Mouse (Mus musculus) pancreas, adult 10 weeks (tissue): ENCODE measurements around the gene Ciita. TPM values are rescaled to one million over a fixed set of nuclear protein-coding genes. Genes with fewer than 3 reads are reported as not detected.

Source experiments
- polyA plus RNA-seq: library from polyadenylated mRNA; stranded (reverse); fragments of 350-450 nt; fragmentation: Illumina TruSeq; extraction: RNeasy Lipid Tissue Mini Kit (QIAGEN cat#74804); gene quantifications from one replicate; pipeline ENCODE4 v1.2.3, GENCODE M21; 2015; ENCODE audit warnings: low read depth, low replicate concordance; ENCODE audit not compliant: insufficient read depth

The Ciita gene
- polyA plus RNA-seq: 0.17 TPM

DNA sequence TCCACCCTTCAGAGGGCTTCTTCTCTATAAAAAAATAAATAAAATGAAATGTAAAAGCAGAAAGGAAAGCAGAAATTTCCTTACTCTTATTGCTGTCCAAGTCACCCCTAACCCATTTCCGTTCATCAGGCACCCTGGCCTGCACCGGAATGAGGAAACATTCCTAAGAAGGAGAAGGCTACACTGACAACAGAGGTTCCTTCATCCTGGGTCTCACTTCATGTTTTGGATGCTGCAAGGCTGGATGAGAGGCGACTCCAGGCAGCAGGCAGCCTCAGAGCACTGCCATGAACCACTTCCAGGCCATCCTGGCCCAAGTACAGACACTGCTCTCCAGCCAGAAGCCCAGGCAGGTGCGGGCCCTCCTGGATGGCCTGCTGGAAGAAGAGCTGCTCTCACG, at the start of gene Ciita:
TSS of gene Ciita (plus strand) at position 203 of the 400 bp plus-strand sequence.

DNA sequence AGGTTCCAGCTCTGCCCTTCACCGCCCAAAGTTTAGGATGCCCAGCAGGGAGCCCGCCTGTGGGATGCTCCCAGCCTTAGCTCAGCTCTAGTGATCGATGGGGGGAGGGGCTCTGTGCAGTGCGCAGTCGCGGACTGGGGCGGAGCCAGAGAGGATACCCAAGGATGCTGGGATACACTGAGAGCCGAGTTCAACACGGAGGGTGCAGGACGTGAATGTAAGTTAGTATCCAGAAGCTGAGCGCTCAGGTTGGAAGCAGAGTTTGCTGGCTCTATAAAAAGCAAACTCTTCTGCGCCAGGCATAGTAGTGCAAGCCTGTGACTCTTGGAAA, 32.6 kb upstream of the Ciita start, which contains the start of gene Tvp23a:
TSS of gene Tvp23a (minus strand) at position 99 of the 331 bp plus-strand sequence.

DNA sequence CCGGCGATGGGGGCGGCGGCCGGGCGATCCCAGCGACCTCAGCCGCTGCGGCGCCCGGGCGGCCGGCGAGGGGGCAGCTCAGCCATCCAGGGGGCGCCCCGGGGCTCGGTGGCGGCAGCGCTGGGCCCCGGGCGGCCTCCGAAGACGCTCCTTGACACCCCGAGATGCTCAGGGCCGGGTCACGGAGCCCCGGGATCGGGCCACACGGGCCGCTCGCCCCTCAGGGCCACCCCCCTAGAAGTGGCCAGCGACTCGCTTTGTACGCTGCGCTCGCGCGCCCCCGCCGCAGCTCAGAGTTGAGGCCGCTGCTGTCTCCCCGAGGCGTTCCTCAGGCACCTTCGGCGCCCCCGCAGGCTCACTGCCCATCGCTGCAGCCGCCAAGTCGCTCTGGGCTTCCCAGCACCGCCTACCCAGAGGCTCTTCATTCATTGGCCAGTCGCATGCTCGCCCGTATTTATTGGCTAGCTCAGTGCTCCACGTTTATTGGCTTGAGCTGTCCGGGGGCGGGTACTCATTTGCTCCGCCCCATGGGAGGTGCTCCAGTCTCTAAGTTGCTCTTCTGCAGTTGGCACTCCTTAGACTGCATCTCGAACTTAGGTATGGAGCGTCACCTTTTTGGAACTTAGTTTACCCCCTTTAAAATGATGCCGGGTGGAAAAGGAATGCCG, 63.0 kb downstream of the Ciita start, which contains the start of gene Dexi:
TSS of gene Dexi (minus strand) at position 357 of the 668 bp plus-strand sequence.

DNA sequence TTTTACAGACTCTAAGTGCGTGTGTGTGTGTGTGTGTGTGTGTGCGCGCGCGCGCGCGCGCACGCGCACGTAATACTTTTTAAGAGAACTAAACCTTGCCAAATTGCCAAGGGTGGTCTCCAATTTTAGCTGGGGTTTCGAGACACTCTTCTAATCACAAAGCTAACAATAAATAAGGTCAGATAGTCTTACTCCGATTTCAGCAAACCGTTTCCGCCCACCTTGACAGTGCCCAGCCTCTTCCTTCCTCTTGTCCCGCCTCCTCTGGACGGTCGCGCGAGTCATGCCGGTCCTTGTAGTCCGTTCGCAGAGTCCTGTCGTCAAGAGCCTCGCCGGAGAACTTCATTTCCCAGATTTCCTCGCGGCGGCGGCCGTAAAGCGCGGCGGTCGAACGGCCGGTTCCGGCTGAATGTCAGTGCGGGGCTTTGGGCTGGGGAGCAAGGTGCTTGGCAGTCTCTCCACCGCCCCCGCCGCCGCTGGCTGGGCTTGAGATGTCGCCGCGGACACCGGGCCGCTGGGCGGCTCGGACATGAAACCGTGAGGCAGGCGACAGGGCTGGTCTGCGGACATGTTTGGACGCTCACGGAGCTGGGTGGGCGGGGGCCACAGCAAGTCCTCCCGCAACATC, 65.2 kb downstream of the Ciita start, which contains the start of gene Clec16a:
TSS of gene Clec16a (plus strand) at position 345 of the 628 bp plus-strand sequence.

Other genes with a start within 250 kb of the Ciita start
- gene Emp2, start 166.1 kb upstream of the Ciita start, polyA plus RNA-seq: 14.7 TPM
- gene Tekt5, start 84.6 kb upstream of the Ciita start, polyA plus RNA-seq: not detected
- 5.4 TPM for gene Nubp1, start 68.1 kb upstream of the Ciita start, polyA plus RNA-seq
- gene Tvp23a, start 32.7 kb upstream of the Ciita start, polyA plus RNA-seq: 0.41 TPM
- gene Dexi, start 63.0 kb downstream of the Ciita start, polyA plus RNA-seq: 24.7 TPM
- gene Clec16a, start 65.3 kb downstream of the Ciita start, polyA plus RNA-seq: 3.0 TPM